Mouse (Mus musculus): ENCODE measurements around the gene Fam241a. TPM values are rescaled to one million over a fixed set of nuclear protein-coding genes. Genes with fewer than 3 reads are reported as not detected.

Fam241a gene
- total RNA-seq, 2 experiments from 2014 or later = 1.9 to 2.3 TPM

- no peak overlapping the region for H3K4me3 ChIP-seq
- no peak overlapping the region for H3K27ac ChIP-seq
- no peak for DNase-seq (ENCODE audit: low spot score in 2 of 2)
- no peak for TF ChIP-seq CTCF (conservative IDR thresholded peaks at IDR 0.05)
These were observed 52.7 kb downstream of the Fam241a start for GRCm38 (mm10) chr3:127843324-127843940.

GRCm38 (mm10) chr3:127841926-127842325 is 54.2 kb downstream of the Fam241a start:
- peak in 1 of 2 experiments; percentile 19 for DNase-seq (ENCODE audit: low spot score in 2 of 2)
- Histone ChIP-seq H3K27ac (no peak overlapping the region), H3K4me3 (no peak overlapping the region)
- no peak for TF ChIP-seq CTCF (conservative IDR thresholded peaks at IDR 0.05)

GRCm38 (mm10) chr3:127837972-127838644 is 58.0 kb downstream of the Fam241a start:
- H3K27ac ChIP-seq = peak overlapping the region; percentile 97
- no peak for DNase-seq (ENCODE audit: low spot score in 2 of 2)
- no peak for TF ChIP-seq CTCF (conservative IDR thresholded peaks at IDR 0.05)
- H3K4me3 ChIP-seq = peak overlapping the region; percentile 70

GRCm38 (mm10) chr3:127837154-127837865 is 58.8 kb downstream of the Fam241a start, which contains the start of gene Ap1ar:
Gene Ap1ar (minus strand): TSS chr3:127837523.
- H3K4me3 ChIP-seq = peak within 1 kb of the TSS; percentile 71
- DNase-seq (ENCODE audit: low spot score in 2 of 2) = peak; percentile 96
- H3K27ac ChIP-seq = peak within 1 kb of the TSS; percentile 97
- peak; percentile 81 for TF ChIP-seq CTCF (conservative IDR thresholded peaks at IDR 0.05)

GRCm38 (mm10) chr3:127836798-127837153 is 59.3 kb downstream of the Fam241a start:
- Histone ChIP-seq H3K27ac (peak overlapping the region; percentile 91), H3K4me3 (peak overlapping the region; percentile 71)
- TF ChIP-seq CTCF (conservative IDR thresholded peaks at IDR 0.05) = no peak
- no peak for DNase-seq (ENCODE audit: low spot score in 2 of 2)

GRCm38 (mm10) chr3:127835594-127835993 is 60.5 kb downstream of the Fam241a start:
- Histone ChIP-seq H3K27ac (no peak overlapping the region), H3K4me3 (no peak overlapping the region; the same call in 1 of the 2 replicates)
- no peak for TF ChIP-seq CTCF (conservative IDR thresholded peaks at IDR 0.05)
- no peak for DNase-seq (ENCODE audit: low spot score in 2 of 2)

- TF ChIP-seq CTCF (conservative IDR thresholded peaks at IDR 0.05) = no peak
- no peak for DNase-seq (ENCODE audit: low spot score in 2 of 2)
- no peak overlapping the region for H3K4me3 ChIP-seq
These were observed 62.1 kb downstream of the Fam241a start for GRCm38 (mm10) chr3:127834040-127834439.

GRCm38 (mm10) chr3:127831079-127831478 is 65.0 kb downstream of the Fam241a start:
- no peak for DNase-seq (ENCODE audit: low spot score in 2 of 2)
- no peak overlapping the region for H3K27ac ChIP-seq
- TF ChIP-seq CTCF (conservative IDR thresholded peaks at IDR 0.05) = no peak

More at GRCm38 (mm10) chr3:127834040-127834439, 62.1 kb downstream of the Fam241a start:
- no peak overlapping the region for H3K27ac ChIP-seq

GRCm38 (mm10) chr3:127830183-127830582 is 65.9 kb downstream of the Fam241a start:
- no peak for TF ChIP-seq CTCF (conservative IDR thresholded peaks at IDR 0.05)
- H3K4me3 ChIP-seq = no peak overlapping the region
- DNase-seq (ENCODE audit: low spot score in 2 of 2) = no peak
- no peak overlapping the region for H3K27ac ChIP-seq

More at GRCm38 (mm10) chr3:127831079-127831478, 65.0 kb downstream of the Fam241a start:
- no peak overlapping the region for H3K4me3 ChIP-seq

GRCm38 (mm10) chr3:127827123-127827522 is 69.0 kb downstream of the Fam241a start:
- Histone ChIP-seq H3K27ac (peak overlapping the region; percentile 7; the same call in 1 of the 2 replicates), H3K4me3 (no peak overlapping the region)
- no peak for DNase-seq (ENCODE audit: low spot score in 2 of 2)
- no peak for TF ChIP-seq CTCF (conservative IDR thresholded peaks at IDR 0.05)

- DNase-seq (ENCODE audit: low spot score in 2 of 2) = no peak
- Histone ChIP-seq H3K27ac (no peak overlapping the region), H3K4me3 (no peak overlapping the region)
- no peak for TF ChIP-seq CTCF (conservative IDR thresholded peaks at IDR 0.05)
These were observed 69.6 kb downstream of the Fam241a start for GRCm38 (mm10) chr3:127826503-127826902.

GRCm38 (mm10) chr3:127823886-127824863 is 71.9 kb downstream of the Fam241a start:
- no peak for DNase-seq (ENCODE audit: low spot score in 2 of 2)
- H3K27ac ChIP-seq = no peak overlapping the region
- H3K4me3 ChIP-seq = no peak overlapping the region
- TF ChIP-seq CTCF (conservative IDR thresholded peaks at IDR 0.05) = no peak

Measured in layer of hippocampus, adult 2 months (tissue).